13 mouse cellular contexts compared by ENCODE assay signal in the genomic region with DNA sequence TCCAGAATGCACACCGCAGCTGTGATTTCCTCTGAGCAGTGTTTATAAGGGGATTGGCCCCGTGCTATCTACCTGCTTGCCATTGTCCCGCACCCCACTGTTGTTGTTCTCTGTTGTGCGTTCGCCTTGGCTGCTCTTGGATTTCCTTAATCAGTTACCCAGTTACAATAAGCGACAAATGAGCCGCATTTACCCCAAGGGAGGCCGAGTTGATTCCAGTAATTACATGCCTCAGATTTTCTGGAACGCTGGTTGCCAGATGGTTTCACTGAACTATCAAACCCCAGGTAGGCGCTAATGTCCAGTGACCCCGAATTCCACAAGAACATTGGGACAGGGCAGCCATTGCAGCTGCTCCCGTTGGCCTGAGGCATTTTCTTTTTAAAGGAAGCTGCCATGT.
A peak's percentile ranks its signal among the peaks of the same experiment; 100 is the strongest.
DNase-seq lines count a peak whose midpoint lies in the region; ATAC-seq lines count a peak whose summit lies in the region.
"Had no signal": no experiment of that assay in that cellular context is flagged by ENCODE, and none has a peak within 500 bp of the region (broad histone marks: within the 10 kb centered on the region; RNA-seq: fewer than 3 reads in every experiment).

No protein-coding gene starts in this region.

- ATAC-seq in neural tube, embryonic 11.5 days (ENCODE audit: insufficient read depth, low FRiP score, low TSS enrichment): peak; percentile 38; the same call in 1 of the 2 replicates
- ATAC-seq in kidney, embryonic 14.5 days (ENCODE audit: low FRiP score, low TSS enrichment): peak; percentile 79

- no peaks in the 10 kb centered on the region for H3K9me3 ChIP-seq in neural tube, embryonic 11.5 days (ENCODE audit: control insufficient read depth, low read length)
- H3K9me3 ChIP-seq in kidney, embryonic 14.5 days (ENCODE audit: control insufficient read depth, low read length): no peaks in the 10 kb centered on the region
- H3K9me3 ChIP-seq: megakaryocyte, embryonic 14.5 days had no signal

- H3K4me2 ChIP-seq in neural tube, embryonic 11.5 days (ENCODE audit: low read depth): no peak overlapping the region
- H3K4me2 ChIP-seq in kidney, embryonic 14.5 days (replicated peaks; ENCODE audit: low read depth, low read length): no peak overlapping the region

- no peaks in the 10 kb centered on the region for H3K4me1 ChIP-seq in neural tube, embryonic 11.5 days (ENCODE audit: control insufficient read depth, insufficient read depth, low read length)
- H3K4me1 ChIP-seq in kidney, embryonic 14.5 days (ENCODE audit: control insufficient read depth, insufficient read depth, low read length): no peaks in the 10 kb centered on the region

- no peaks in the 10 kb centered on the region for H3K36me3 ChIP-seq in neural tube, embryonic 11.5 days (ENCODE audit: control insufficient read depth, insufficient read depth, low read length)
- H3K36me3 ChIP-seq in kidney, embryonic 14.5 days (ENCODE audit: control insufficient read depth, insufficient read depth, low read length): no peaks in the 10 kb centered on the region
- H3K36me3 ChIP-seq: G1E had no signal

- H3K27ac ChIP-seq in neural tube, embryonic 11.5 days (ENCODE audit: low read depth, low read length): no peak overlapping the region
- H3K27ac ChIP-seq in kidney, embryonic 14.5 days (ENCODE audit: low read depth, low read length): no peak overlapping the region

- H3K9ac ChIP-seq in neural tube, embryonic 11.5 days (ENCODE audit: low read length): no peak overlapping the region
- no peak overlapping the region for H3K9ac ChIP-seq in kidney, embryonic 14.5 days (ENCODE audit: low read depth, low read length)

- no peaks in the 10 kb centered on the region for H3K27me3 ChIP-seq in neural tube, embryonic 11.5 days (ENCODE audit: control insufficient read depth, insufficient read depth, low read length)
- H3K27me3 ChIP-seq in kidney, embryonic 14.5 days (ENCODE audit: control insufficient read depth, insufficient read depth, low read length): no peaks in the 10 kb centered on the region
- H3K27me3 ChIP-seq: megakaryocyte, embryonic 14.5 days had no signal

- no peak overlapping the region for H3K4me3 ChIP-seq in neural tube, embryonic 11.5 days (ENCODE audit: low read depth, low read length)
- H3K4me3 ChIP-seq in kidney, embryonic 14.5 days (ENCODE audit: low read length): no peak overlapping the region
- H3K4me3 ChIP-seq: megakaryocyte, embryonic 14.5 days had no signal

- WGBS in neural tube, embryonic 11.5 days: 69% methylated on average over 12 of the region's 12 CpGs
- WGBS in kidney, embryonic 14.5 days: 63% methylated on average over 12 of the region's 12 CpGs

- DNase-seq in embryo, embryonic 10.5 days (ENCODE audit: low spot score): peak; percentile 26
- no peak for DNase-seq in embryo, embryonic 10 days (ENCODE audit: low spot score)
- DNase-seq in neural tube, embryonic 11.5 days (ENCODE audit: low spot score): peak; percentile 35
- DNase-seq in neural tube, embryonic 10.5 days (ENCODE audit: extremely low spot score, low spot score): no peak
- peak; percentile 63 for DNase-seq in retina, postnatal 1 day
- no peak for DNase-seq in lung, postnatal 14 days
- DNase-seq in lung, postnatal 4 days: no peak
- DNase-seq: gastrocnemius, postnatal 10 days; heart, postnatal 14 days; layer of hippocampus, adult 9-11 months had no signal

Comparison
In these comparisons a context has a peak if more than half of its experiments do, and no peak if none do; other contexts are left out.
1. DNase-seq: peak in embryo, embryonic 10.5 days (single experiment), neural tube, embryonic 11.5 days (single experiment) and retina, postnatal 1 day (single experiment); none in embryo, embryonic 10 days (single experiment), neural tube, embryonic 10.5 days (single experiment), lung, postnatal 14 days (single experiment) and lung, postnatal 4 days (0 of 2).